Mouse (Mus musculus): ENCODE measurements around the gene Tfeb.

Tfeb gene

GRCm38 (mm10) chr17:47833628-47834481, 97.0 kb downstream of the Tfeb start:
- no peak for DNase-seq

GRCm38 (mm10) chr17:47834482-47834767, 97.6 kb downstream of the Tfeb start, which contains the start of gene Mdfi:
TSS of gene Mdfi (minus strand) at chr17:47834691.
- no peak for DNase-seq

- peak; percentile 25 to 52 for DNase-seq
These were observed 101.0 kb downstream of the Tfeb start for GRCm38 (mm10) chr17:47837808-47838207.

GRCm38 (mm10) chr17:47841521-47841920, 104.7 kb downstream of the Tfeb start:
- DNase-seq, result no peak

All from kidney, postnatal 25 days (tissue).